Mouse (Mus musculus): ENCODE data around the gene Smr3a.

DNA sequence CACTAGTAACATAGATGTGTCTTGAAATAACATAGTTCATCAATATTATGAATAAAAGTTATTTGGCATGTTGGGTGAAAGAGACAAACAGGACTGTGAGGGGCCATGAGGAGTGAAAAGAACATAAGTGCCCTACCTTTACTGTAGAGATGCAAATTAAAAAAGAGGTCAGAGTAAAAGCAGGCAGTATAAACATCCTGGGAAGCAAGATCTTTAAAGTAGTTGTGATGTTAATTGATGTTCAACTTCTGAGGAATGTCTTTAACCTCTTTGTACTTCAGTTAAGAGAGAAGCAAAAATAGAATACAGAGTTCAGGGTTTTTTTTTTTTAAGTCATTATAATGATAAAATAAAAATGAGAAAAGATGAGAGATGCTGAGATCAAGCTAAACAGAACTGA lies 2.9 kb downstream of the Smr3a start:
- TF ChIP-seq CTCF (IDR thresholded peaks at IDR 0.05; ENCODE audit: borderline replicate concordance, insufficient read depth, low read depth, low read length): no peak
- no peak for TF ChIP-seq POLR2A (IDR thresholded peaks at IDR 0.05; ENCODE audit: borderline replicate concordance, insufficient read depth, low read length)
